Mouse (Mus musculus): Measurements from ENCODE around the gene Gm21970. TPM values are rescaled to one million over a fixed set of nuclear protein-coding genes. Genes with fewer than 3 reads are reported as not detected.

Gm21970 gene
- total RNA-seq, 1 experiment from 2014 or later: 0.59 TPM

- no peak for DNase-seq
Observed at GRCm38 (mm10) chr16:91401569-91402165, 10.1 kb downstream of the Gm21970 start.

- DNase-seq: no peak
Observed at GRCm38 (mm10) chr16:91403784-91404183, 12.3 kb downstream of the Gm21970 start.

GRCm38 (mm10) chr16:91404187-91404586 is 12.7 kb downstream of the Gm21970 start:
- no peak for DNase-seq

GRCm38 (mm10) chr16:91404828-91405577 is 13.5 kb downstream of the Gm21970 start:
- no peak for DNase-seq

- DNase-seq: peak; percentile 90
Observed at GRCm38 (mm10) chr16:91405640-91406584, 14.4 kb downstream of the Gm21970 start, which contains the start of gene Il10rb. Il10rb (plus strand) TSS chr16:91406164.

- peak; percentile 72 for DNase-seq
Observed at GRCm38 (mm10) chr16:91406585-91407220, 15.2 kb downstream of the Gm21970 start.

GRCm38 (mm10) chr16:91413102-91413844 is 21.8 kb downstream of the Gm21970 start:
- DNase-seq: peak; percentile 58

GRCm38 (mm10) chr16:91415391-91416189 is 24.1 kb downstream of the Gm21970 start:
- peak; percentile 65 for DNase-seq

- DNase-seq: no peak
Observed at GRCm38 (mm10) chr16:91416357-91416756, 24.8 kb downstream of the Gm21970 start.

GRCm38 (mm10) chr16:91416938-91417337 is 25.4 kb downstream of the Gm21970 start:
- DNase-seq: peak; percentile 65

- DNase-seq: no peak
Observed at GRCm38 (mm10) chr16:91418531-91418930, 27.0 kb downstream of the Gm21970 start.

GRCm38 (mm10) chr16:91425816-91426215 is 34.3 kb downstream of the Gm21970 start:
- DNase-seq: no peak

GRCm38 (mm10) chr16:91426586-91426985 is 35.1 kb downstream of the Gm21970 start:
- DNase-seq: no peak

- no peak for DNase-seq
Observed at GRCm38 (mm10) chr16:91427461-91427860, 35.9 kb downstream of the Gm21970 start.

GRCm38 (mm10) chr16:91428259-91428865 is 36.8 kb downstream of the Gm21970 start:
- peak; percentile 58 for DNase-seq

GRCm38 (mm10) chr16:91432720-91433328 is 41.3 kb downstream of the Gm21970 start:
- no peak for DNase-seq

GRCm38 (mm10) chr16:91433329-91433933 is 41.9 kb downstream of the Gm21970 start:
- no peak for DNase-seq

- DNase-seq: no peak
Observed at GRCm38 (mm10) chr16:91434119-91434518, 42.6 kb downstream of the Gm21970 start.

- DNase-seq: no peak
Observed at GRCm38 (mm10) chr16:91438081-91438480, 46.6 kb downstream of the Gm21970 start.

Data from adrenal gland, postnatal 14 days (tissue).